Mouse (Mus musculus): ENCODE data around the gene Thsd4. TPM values are rescaled to one million over a fixed set of nuclear protein-coding genes. Genes with fewer than 3 reads are reported as not detected.
"Not testable (repeated sequence)": the region's sequence is repeated elsewhere in the genome, so short reads cannot be mapped to it uniquely, and the experiment has no call there.

The Thsd4 gene
- polyA plus RNA-seq, 1 experiment from 2014 or later = 8.2 TPM

GRCm38 (mm10) chr9:60283546-60283945, 238.3 kb downstream of the Thsd4 start:
- H3K9ac ChIP-seq (ENCODE audit: low read length) = no peak overlapping the region
- H3K4me1 ChIP-seq (ENCODE audit: control insufficient read depth, insufficient read depth, low read length) = no peaks in the 10 kb centered on the region
- no peaks in the 10 kb centered on the region for H3K36me3 ChIP-seq (ENCODE audit: control insufficient read depth, insufficient read depth)
- no peaks in the 10 kb centered on the region for H3K9me3 ChIP-seq (replicated peaks; ENCODE audit: control insufficient read depth, low read length)
- no peak overlapping the region for H3K4me3 ChIP-seq (ENCODE audit: low read length)
- no peak overlapping the region for H3K27ac ChIP-seq (ENCODE audit: low read length)
- no peak overlapping the region for H3K4me2 ChIP-seq (ENCODE audit: low read depth, low read length)
- WGBS = 48% methylated on average over 3 of the region's 3 CpGs
- no peaks in the 10 kb centered on the region for H3K27me3 ChIP-seq (ENCODE audit: control insufficient read depth, insufficient read depth, low read length)
- no peak for ATAC-seq (replicated peaks; ENCODE audit: extremely low read depth, insufficient read depth, low FRiP score)

GRCm38 (mm10) chr9:60281281-60281680, 240.6 kb downstream of the Thsd4 start:
- H3K4me2 ChIP-seq (ENCODE audit: low read depth, low read length) = no peak overlapping the region
- H3K36me3 ChIP-seq (ENCODE audit: control insufficient read depth, insufficient read depth) = no peaks in the 10 kb centered on the region
- no peaks in the 10 kb centered on the region for H3K4me1 ChIP-seq (ENCODE audit: control insufficient read depth, insufficient read depth, low read length)
- H3K27ac ChIP-seq (ENCODE audit: low read length) = no peak overlapping the region
- H3K9me3 ChIP-seq (replicated peaks; ENCODE audit: control insufficient read depth, low read length) = no peaks in the 10 kb centered on the region
- no peak overlapping the region for H3K9ac ChIP-seq (ENCODE audit: low read length)
- H3K4me3 ChIP-seq (ENCODE audit: low read length) = no peak overlapping the region
- ATAC-seq (replicated peaks; ENCODE audit: extremely low read depth, insufficient read depth, low FRiP score) = no peak
- 73% methylated on average over 11 of the region's 11 CpGs for WGBS
- no peaks in the 10 kb centered on the region for H3K27me3 ChIP-seq (ENCODE audit: control insufficient read depth, insufficient read depth, low read length)

- WGBS = 84% methylated on average over 5 of the region's 5 CpGs
- H3K27ac ChIP-seq (ENCODE audit: low read length) = no peak overlapping the region
- no peaks in the 10 kb centered on the region for H3K4me1 ChIP-seq (ENCODE audit: control insufficient read depth, insufficient read depth, low read length)
- H3K9me3 ChIP-seq (replicated peaks; ENCODE audit: control insufficient read depth, low read length) = no peaks in the 10 kb centered on the region
- H3K4me3 ChIP-seq (ENCODE audit: low read length) = no peak overlapping the region
- H3K9ac ChIP-seq (ENCODE audit: low read length) = no peak overlapping the region
- no peaks in the 10 kb centered on the region for H3K36me3 ChIP-seq (ENCODE audit: control insufficient read depth, insufficient read depth)
- no peak for ATAC-seq (replicated peaks; ENCODE audit: extremely low read depth, insufficient read depth, low FRiP score)
- H3K27me3 ChIP-seq (ENCODE audit: control insufficient read depth, insufficient read depth, low read length) = no peaks in the 10 kb centered on the region
- H3K4me2 ChIP-seq (ENCODE audit: low read depth, low read length) = no peak overlapping the region
Observed at GRCm38 (mm10) chr9:60280786-60281185, 241.1 kb downstream of the Thsd4 start.

- WGBS = 47% methylated on average over 6 of the region's 6 CpGs
- H3K27ac ChIP-seq (ENCODE audit: low read length) = no peak overlapping the region
- no peak overlapping the region for H3K4me2 ChIP-seq (ENCODE audit: low read depth, low read length)
- H3K9me3 ChIP-seq (replicated peaks; ENCODE audit: control insufficient read depth, low read length) = no peaks in the 10 kb centered on the region
- H3K4me1 ChIP-seq (ENCODE audit: control insufficient read depth, insufficient read depth, low read length) = no peaks in the 10 kb centered on the region
- H3K36me3 ChIP-seq (ENCODE audit: control insufficient read depth, insufficient read depth) = no peaks in the 10 kb centered on the region
- no peak overlapping the region for H3K4me3 ChIP-seq (ENCODE audit: low read length)
- ATAC-seq (replicated peaks; ENCODE audit: extremely low read depth, insufficient read depth, low FRiP score) = no peak
- H3K9ac ChIP-seq (ENCODE audit: low read length) = no peak overlapping the region
- H3K27me3 ChIP-seq (ENCODE audit: control insufficient read depth, insufficient read depth, low read length) = no peaks in the 10 kb centered on the region
Observed at GRCm38 (mm10) chr9:60279556-60279955, 242.3 kb downstream of the Thsd4 start.

- H3K27ac ChIP-seq (ENCODE audit: low read length) = no peak overlapping the region
Observed at GRCm38 (mm10) chr9:60276351-60276750, 245.5 kb downstream of the Thsd4 start.

GRCm38 (mm10) chr9:60275410-60276159, 246.3 kb downstream of the Thsd4 start:
- Histone ChIP-seq H3K27ac (ENCODE audit: low read length) (no peak overlapping the region), H3K4me2 (ENCODE audit: low read depth, low read length) (no peak overlapping the region), H3K36me3 (ENCODE audit: control insufficient read depth, insufficient read depth) (no peaks in the 10 kb centered on the region), H3K9me3 (replicated peaks; ENCODE audit: control insufficient read depth, low read length) (no peaks in the 10 kb centered on the region), H3K9ac (ENCODE audit: low read length) (no peak overlapping the region), H3K4me1 (ENCODE audit: control insufficient read depth, insufficient read depth, low read length) (no peaks in the 10 kb centered on the region), H3K27me3 (ENCODE audit: control insufficient read depth, insufficient read depth, low read length) (no peaks in the 10 kb centered on the region), H3K4me3 (ENCODE audit: low read length) (no peak overlapping the region)
- 36% methylated on average over 12 of the region's 12 CpGs for WGBS
- no peak for ATAC-seq (replicated peaks; ENCODE audit: extremely low read depth, insufficient read depth, low FRiP score)

More at GRCm38 (mm10) chr9:60276351-60276750, 245.5 kb downstream of the Thsd4 start:
- WGBS = 38% methylated on average over 5 of the region's 5 CpGs
- no peak overlapping the region for H3K4me3 ChIP-seq (ENCODE audit: low read length)
- no peak for ATAC-seq (replicated peaks; ENCODE audit: extremely low read depth, insufficient read depth, low FRiP score)
- no peak overlapping the region for H3K9ac ChIP-seq (ENCODE audit: low read length)
- H3K27me3 ChIP-seq (ENCODE audit: control insufficient read depth, insufficient read depth, low read length) = no peaks in the 10 kb centered on the region
- no peaks in the 10 kb centered on the region for H3K9me3 ChIP-seq (replicated peaks; ENCODE audit: control insufficient read depth, low read length)
- no peak overlapping the region for H3K4me2 ChIP-seq (ENCODE audit: low read depth, low read length)
- no peaks in the 10 kb centered on the region for H3K4me1 ChIP-seq (ENCODE audit: control insufficient read depth, insufficient read depth, low read length)
- no peaks in the 10 kb centered on the region for H3K36me3 ChIP-seq (ENCODE audit: control insufficient read depth, insufficient read depth)

GRCm38 (mm10) chr9:60274503-60274902, 247.3 kb downstream of the Thsd4 start:
- no peaks in the 10 kb centered on the region for H3K4me1 ChIP-seq (ENCODE audit: control insufficient read depth, insufficient read depth, low read length)
- WGBS = 72% methylated on average over 4 of the region's 4 CpGs
- H3K4me2 ChIP-seq (ENCODE audit: low read depth, low read length) = no peak overlapping the region
- no peaks in the 10 kb centered on the region for H3K9me3 ChIP-seq (replicated peaks; ENCODE audit: control insufficient read depth, low read length)
- H3K27ac ChIP-seq (ENCODE audit: low read length) = no peak overlapping the region
- H3K4me3 ChIP-seq (ENCODE audit: low read length) = no peak overlapping the region
- no peaks in the 10 kb centered on the region for H3K27me3 ChIP-seq (ENCODE audit: control insufficient read depth, insufficient read depth, low read length)
- no peaks in the 10 kb centered on the region for H3K36me3 ChIP-seq (ENCODE audit: control insufficient read depth, insufficient read depth)
- no peak for ATAC-seq (replicated peaks; ENCODE audit: extremely low read depth, insufficient read depth, low FRiP score)
- no peak overlapping the region for H3K9ac ChIP-seq (ENCODE audit: low read length)

- H3K9ac ChIP-seq (ENCODE audit: low read length); H3K27ac ChIP-seq (ENCODE audit: low read length); H3K4me1 ChIP-seq (ENCODE audit: control insufficient read depth, insufficient read depth, low read length); H3K36me3 ChIP-seq (ENCODE audit: control insufficient read depth, insufficient read depth); H3K4me3 ChIP-seq (ENCODE audit: low read length); H3K9me3 ChIP-seq (replicated peaks; ENCODE audit: control insufficient read depth, low read length); ATAC-seq (replicated peaks; ENCODE audit: extremely low read depth, insufficient read depth, low FRiP score); H3K27me3 ChIP-seq (ENCODE audit: control insufficient read depth, insufficient read depth, low read length); H3K4me2 ChIP-seq (ENCODE audit: low read depth, low read length): not testable (repeated sequence)
- WGBS = 79% methylated on average over 8 of the region's 8 CpGs
Observed at GRCm38 (mm10) chr9:60272345-60272744, 249.5 kb downstream of the Thsd4 start.

GRCm38 (mm10) chr9:60271940-60272339, 249.9 kb downstream of the Thsd4 start:
- Histone ChIP-seq H3K4me2 (ENCODE audit: low read depth, low read length) (no peak overlapping the region), H3K36me3 (ENCODE audit: control insufficient read depth, insufficient read depth) (no peaks in the 10 kb centered on the region), H3K27me3 (ENCODE audit: control insufficient read depth, insufficient read depth, low read length) (no peaks in the 10 kb centered on the region), H3K9me3 (replicated peaks; ENCODE audit: control insufficient read depth, low read length) (no peaks in the 10 kb centered on the region), H3K9ac (ENCODE audit: low read length) (no peak overlapping the region), H3K4me1 (ENCODE audit: control insufficient read depth, insufficient read depth, low read length) (no peaks in the 10 kb centered on the region), H3K4me3 (ENCODE audit: low read length) (no peak overlapping the region), H3K27ac (ENCODE audit: low read length) (no peak overlapping the region)
- no peak for ATAC-seq (replicated peaks; ENCODE audit: extremely low read depth, insufficient read depth, low FRiP score)
- WGBS = 70% methylated on average over 2 of the region's 2 CpGs

Measured in heart, embryonic 16.5 days (tissue).